Mouse (Mus musculus) E14TG2a.4 (cell line): ENCODE measurements around the gene Fam19a5.

Source experiments
- CTCF ChIP-seq: conservative IDR thresholded peaks from 2 replicates; pipeline ENCODE4 v1.5.1; 2014; ENCODE audit warnings: low read length
- NANOG ChIP-seq: IDR thresholded peaks from 2 replicates; pipeline ENCODE4 v1.6.1; 2014; ENCODE audit warnings: borderline replicate concordance, low read length, mixed read lengths

DNA sequence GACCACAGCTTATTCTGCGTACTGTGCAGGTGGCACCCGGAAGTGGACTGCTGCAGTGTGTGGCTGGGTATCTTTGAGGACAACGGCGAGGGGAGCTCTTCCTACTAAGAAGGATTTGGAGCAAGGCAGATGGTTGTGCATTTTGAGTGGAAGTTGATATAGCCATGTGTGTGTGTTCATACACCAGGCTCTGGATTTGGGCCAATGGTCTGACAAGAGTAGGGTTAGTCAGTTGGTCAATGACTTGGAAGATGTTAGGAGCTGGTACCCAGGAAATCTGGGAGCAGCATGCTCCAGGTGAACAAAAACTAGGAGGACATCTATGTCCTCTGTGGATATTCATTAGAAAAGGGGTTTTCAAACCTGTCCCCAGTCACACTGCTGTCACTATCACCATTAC lies 33.2 kb upstream of the Fam19a5 start:
- TF ChIP-seq CTCF (no peak), NANOG (no peak)
